Mouse (Mus musculus): ENCODE data around the gene Nfib.
A peak's percentile ranks its signal among the peaks of the same experiment; 100 is the strongest.

The Nfib gene

DNA sequence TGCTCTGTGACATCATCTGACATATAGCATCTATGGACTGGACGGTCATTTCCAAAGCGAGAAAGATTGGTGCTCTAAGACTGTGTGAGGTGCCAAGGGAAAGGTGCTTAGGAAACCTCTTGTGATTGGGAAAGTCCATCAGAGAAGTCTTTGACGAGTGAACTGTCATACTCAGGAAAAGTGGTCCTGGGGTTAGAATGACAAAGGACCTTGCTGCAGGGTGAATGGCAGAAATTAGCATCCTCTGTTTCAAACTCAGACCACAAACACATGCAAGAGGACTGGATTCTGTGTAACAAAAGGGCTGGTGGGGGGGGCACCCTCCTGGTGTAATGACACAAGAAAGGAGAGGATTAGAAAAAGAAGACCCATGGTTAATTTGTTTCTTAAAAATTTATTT, 274.7 kb downstream of the Nfib start:
- DNase-seq (ENCODE audit: low spot score): no peak

- no peak for DNase-seq (ENCODE audit: low spot score)
These were observed 279.3 kb downstream of the Nfib start for GRCm38 (mm10) chr4:82426224-82426623.

DNA sequence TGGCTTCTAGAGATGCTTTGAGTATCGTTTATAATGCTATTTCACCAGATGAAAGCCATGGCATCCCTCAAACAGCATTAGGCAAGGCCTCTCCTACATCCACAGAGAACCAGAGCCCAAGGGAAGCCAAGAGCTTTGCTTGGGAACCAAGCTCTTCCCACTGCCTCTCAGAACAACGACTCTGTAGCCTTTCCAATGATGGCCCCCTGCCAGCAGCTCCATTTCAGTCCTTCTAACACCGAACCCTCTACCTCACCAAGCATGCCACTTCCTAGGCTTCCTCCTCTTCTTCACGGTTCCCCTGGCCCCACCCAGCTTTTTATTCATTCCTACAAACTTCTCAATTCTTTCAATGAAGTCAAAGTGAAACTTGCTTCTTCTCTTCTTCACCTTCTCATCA, 287.3 kb downstream of the Nfib start:
- no peak for DNase-seq (ENCODE audit: low spot score)

- no peak for DNase-seq (ENCODE audit: low spot score)
These were observed 289.7 kb downstream of the Nfib start for GRCm38 (mm10) chr4:82415817-82416216.

- DNase-seq (ENCODE audit: low spot score): no peak
These were observed 292.9 kb downstream of the Nfib start for GRCm38 (mm10) chr4:82412651-82413050.

- DNase-seq (ENCODE audit: low spot score): no peak
These were observed 293.6 kb downstream of the Nfib start for GRCm38 (mm10) chr4:82411965-82412364.

- no peak for DNase-seq (ENCODE audit: low spot score)
These were observed 296.8 kb downstream of the Nfib start for GRCm38 (mm10) chr4:82408463-82409404.

DNA sequence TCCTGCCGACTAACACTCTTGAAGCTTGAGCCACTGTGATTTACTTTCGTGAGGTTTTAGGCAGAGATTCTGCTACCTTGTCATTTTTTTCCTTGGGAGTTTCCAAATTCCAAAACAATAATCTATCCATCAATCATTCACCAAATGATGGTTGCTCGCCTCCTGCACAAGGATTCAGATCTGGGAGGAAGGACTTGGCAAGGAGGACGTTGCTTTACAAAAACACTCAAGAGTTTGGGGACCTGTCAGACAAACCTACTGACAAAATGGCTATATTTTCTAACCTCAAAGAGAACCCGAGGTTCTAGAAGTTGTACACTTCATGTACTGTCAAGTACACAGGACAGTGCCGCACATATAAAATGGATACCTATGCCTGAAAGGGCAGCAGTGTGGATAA, 299.0 kb downstream of the Nfib start:
- DNase-seq (ENCODE audit: low spot score): no peak

DNA sequence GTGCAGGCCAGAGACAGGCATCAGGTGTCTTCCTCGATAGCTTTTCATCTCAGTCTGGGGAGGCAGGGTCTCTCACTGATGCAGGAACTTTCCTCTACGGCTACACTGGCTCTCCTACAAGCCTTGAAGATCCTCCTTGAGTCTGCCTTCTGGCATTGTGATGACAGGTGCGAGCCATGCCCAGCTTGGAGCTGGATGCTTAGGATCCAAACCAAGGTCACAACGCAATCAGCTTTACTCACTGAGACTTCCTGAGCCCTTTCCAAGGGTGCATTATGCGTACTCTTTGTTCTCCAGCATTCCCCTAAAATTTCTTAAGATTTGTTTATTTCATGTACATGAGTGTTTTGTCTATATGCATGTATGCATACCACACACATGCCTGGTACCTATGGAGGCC, 299.8 kb downstream of the Nfib start:
- no peak for DNase-seq (ENCODE audit: low spot score)

- DNase-seq (ENCODE audit: low spot score): no peak
These were observed 301.4 kb downstream of the Nfib start for GRCm38 (mm10) chr4:82403975-82404651.

DNA sequence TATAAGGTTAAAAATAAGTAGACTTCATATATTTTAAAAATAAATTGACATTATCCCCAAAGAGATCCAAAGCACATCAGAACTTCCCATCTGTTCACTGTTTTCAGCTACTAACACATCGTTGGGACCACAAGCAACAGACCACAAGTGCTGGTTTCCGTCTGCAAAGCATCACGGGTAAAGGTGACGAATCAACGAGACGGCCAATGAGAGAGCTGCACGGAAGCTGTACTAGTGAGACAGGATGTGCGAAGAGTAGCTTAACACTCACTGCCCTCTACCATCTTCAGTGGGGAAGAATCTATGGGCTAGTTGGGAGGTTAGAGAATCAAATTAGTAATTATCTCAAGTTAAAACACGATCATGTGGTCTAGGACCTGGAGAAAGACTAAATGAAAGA, 302.9 kb downstream of the Nfib start:
- no peak for DNase-seq (ENCODE audit: low spot score)

DNA sequence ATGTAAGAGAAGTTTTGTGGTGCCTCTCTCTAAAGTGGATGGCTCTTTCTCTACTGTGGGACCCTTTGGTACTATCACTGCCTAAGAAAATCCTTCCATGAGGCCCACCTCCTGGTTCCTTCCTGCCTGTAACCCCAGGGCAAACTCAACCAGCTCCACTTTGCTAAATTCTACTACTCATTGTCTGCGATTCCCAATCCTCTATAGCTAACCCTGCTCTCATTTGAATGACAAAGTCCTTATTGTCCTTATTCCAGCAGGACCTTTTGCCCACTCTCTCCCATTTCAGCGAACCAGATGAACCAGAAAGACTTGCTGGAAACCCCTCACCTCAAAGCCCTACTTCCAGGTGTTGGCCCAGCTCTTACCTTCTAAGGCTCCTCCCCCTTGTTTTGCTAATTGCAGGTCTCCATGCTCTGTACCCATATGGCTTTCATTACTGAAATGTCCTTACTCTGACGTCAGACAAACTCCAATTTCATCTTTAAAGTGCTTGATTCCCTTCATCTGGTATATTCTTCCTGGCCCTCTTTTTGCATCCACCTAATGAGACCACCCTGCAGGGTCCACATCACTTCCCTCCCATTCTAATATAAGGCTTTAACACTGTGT, 304.0 kb downstream of the Nfib start:
- DNase-seq (ENCODE audit: low spot score): no peak

GRCm38 (mm10) chr4:82400536-82400935, 305.0 kb downstream of the Nfib start:
- no peak for DNase-seq (ENCODE audit: low spot score)

GRCm38 (mm10) chr4:82399406-82400380, 305.9 kb downstream of the Nfib start:
- peak; percentile 29 for DNase-seq (ENCODE audit: low spot score)

DNA sequence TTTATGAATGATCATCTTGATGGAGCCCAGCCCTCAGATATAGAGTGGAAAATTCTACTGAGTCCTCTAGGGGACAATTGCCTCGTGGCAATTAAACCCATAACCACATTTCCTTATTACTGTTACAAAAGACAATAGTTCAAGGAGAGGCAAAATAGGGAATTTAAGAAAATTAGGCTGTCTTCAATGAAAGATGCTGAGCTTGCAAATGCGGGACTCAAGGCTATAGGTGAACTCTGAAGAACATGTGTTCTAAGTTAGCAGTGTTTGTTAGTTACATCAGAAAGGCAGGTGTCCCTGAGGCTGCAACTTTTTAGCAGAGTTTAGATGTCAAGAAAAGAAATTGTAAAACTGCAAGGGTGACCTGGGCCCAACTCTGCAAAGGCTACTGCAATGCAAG, 307.3 kb downstream of the Nfib start:
- no peak for DNase-seq (ENCODE audit: low spot score)

GRCm38 (mm10) chr4:82396805-82397204, 308.7 kb downstream of the Nfib start:
- no peak for DNase-seq (ENCODE audit: low spot score)

- no peak for DNase-seq (ENCODE audit: low spot score)
These were observed 309.5 kb downstream of the Nfib start for GRCm38 (mm10) chr4:82396003-82396402.

DNA sequence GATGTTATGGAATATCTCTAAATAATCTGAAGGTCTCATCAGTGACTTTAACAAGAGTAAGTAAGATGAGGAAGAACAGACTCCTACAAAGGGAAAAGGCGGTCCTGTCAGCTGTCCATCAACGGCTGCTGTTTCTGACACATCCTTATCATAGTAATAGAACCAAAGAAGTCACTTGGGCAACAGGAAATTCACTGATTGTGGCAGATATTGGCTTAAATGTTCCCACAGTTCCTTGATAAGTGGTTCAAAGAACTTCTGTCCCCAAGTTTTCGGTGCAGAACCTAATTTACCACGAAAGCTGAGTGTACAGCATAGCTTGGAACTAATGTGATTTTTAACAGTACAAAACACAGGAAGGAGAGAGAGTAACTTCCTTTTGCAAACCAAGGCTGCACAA, 311.2 kb downstream of the Nfib start:
- no peak for DNase-seq (ENCODE audit: low spot score)

GRCm38 (mm10) chr4:82393021-82393420, 312.5 kb downstream of the Nfib start:
- no peak for DNase-seq (ENCODE audit: low spot score)

DNA sequence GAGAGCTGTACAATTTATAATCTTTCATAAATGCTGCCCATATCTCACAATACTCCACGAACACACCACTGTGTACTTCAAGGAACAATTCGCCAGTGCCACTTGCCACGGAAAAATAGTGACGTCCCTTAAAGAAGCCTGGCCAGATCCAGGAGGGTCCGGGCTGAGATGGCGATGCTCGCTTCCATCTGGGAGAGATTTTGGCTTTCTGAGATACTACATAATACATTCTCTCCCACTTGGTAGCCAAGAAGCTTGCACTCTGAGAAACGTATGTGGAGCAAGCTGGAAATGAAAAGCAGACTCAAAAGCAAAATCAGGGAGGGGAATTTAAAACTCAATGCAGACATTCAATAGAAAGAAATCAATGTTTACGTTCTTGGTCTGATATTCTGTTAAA, 313.1 kb downstream of the Nfib start:
- DNase-seq (ENCODE audit: low spot score): no peak

- DNase-seq (ENCODE audit: low spot score): no peak
These were observed 313.7 kb downstream of the Nfib start for GRCm38 (mm10) chr4:82391726-82392472.

Measured in ovary, postnatal 10 days (tissue).